Mouse (Mus musculus): ENCODE measurements around the gene Klf2.
A peak's percentile ranks its signal among the peaks of the same experiment; 100 is the strongest.

The Klf2 gene

DNA sequence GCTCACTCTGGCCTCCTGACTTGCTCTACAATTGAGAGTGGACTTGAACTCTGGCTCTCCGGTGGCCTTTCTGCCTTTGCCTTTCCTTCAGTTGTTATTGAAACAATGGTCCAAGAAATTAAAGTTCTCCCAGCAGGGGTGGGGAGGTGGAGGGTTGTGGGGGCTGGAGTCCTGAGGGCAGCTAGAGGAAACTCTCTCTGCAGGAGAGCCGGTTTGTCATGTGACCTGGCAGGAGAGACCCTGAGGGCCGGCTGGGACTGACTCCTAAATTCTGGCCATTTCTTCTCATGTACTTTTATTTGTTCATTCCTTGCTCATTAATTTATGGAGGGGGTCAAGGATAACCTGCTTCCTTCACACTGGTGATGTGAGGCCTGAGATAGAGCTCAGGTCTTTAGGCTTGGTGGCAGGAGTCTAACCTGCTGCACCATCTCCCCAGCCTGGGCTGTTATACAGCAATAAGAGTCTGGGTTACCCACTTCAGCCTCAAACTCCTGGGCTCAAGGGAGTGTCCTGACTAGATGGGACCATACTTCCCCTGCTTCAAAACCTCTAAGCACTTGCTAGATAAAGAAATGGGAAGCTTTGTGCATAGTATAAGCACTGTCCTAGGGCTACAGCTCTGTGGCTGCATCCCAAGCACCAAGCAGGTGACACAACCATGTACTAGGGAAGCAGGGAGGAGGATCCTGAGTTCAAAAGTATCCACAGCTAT, 14.8 kb downstream of the Klf2 start:
- DNase-seq (ENCODE audit: low read depth, low spot score), result no peak

DNA sequence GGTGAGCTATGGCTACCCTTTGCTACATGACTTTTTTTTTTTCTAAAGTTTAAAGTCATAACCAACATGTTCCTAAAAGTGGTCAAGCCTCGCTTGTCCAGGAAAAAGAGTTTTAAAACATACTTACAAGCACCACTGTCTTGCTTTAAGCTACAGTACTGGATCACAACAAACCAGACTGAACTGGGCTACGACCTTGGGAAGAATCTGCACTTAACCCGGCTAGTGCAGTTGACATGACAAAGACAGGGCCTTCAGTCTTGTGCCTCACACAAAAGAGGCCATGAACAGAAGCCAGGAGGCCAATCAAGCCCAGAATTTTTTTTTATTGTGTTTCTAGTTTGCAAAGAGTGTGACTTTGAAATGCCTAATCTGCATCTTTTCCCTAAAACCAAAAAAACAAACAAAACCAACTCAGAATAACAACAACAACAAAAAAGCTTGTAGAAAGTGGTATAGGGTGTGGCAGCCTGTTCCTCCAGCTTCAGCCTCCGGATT, 15.4 kb downstream of the Klf2 start:
- DNase-seq (ENCODE audit: low read depth, low spot score), result peak; percentile 80

- DNase-seq (ENCODE audit: low read depth, low spot score), result no peak
These were observed 17.4 kb downstream of the Klf2 start for GRCm38 (mm10) chr8:72336273-72336672.

DNA sequence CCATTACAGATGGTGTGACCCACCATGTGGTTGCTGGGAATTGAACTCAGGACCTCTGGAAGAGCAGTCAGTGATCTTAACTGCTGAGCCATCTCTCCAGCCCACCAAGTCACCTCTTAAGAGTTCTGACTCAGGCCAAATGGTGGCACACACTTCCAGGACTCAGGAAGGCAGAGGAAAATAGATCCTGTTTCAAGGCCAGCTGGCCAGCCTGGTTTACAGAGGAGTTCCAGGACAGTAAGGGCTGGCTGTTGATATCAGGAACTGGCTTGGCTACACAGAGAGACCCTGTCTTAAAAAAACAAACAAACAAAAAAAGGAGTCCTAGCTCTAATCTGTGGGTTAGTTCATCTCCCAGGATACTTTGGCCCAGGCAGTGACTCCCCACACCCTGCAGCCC, 18.2 kb downstream of the Klf2 start:
- no peak for DNase-seq (ENCODE audit: low read depth, low spot score)

DNA sequence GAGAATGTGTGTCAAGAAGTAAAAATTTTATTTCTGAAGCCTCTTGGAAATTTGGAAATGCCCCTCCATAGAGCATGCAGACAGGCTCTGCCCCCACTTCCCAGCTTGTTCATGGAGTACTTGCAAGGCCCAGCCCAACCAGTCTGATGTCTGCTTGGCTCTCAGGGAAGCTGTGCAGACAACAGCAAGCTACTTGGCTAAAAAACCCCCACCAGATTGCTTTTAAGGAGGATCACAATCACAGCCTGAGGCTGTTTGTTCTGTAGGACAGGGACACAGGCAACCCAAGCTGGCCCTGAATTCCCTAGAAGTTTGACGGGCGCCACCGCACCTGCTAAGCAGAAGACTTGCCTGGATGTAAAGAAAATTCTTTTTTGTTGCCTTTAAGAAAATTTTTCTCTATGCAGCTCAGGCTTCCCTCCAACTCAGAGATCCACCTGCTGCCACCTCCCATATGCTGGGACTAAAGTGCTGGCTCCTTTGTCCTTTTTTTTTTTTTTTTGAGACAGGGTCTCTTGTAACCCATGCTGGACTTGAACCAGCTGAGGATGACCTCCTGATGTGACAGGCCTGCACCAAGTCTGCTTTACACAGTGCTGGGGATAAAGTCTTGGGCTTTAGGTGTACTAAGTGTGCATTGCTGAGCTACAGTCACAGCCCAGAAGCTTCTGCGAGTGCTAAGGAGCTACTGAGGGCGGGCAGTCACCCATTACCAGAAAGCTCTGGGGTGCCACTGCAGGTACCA, 23.9 kb downstream of the Klf2 start:
- DNase-seq (ENCODE audit: low read depth, low spot score), result no peak

GRCm38 (mm10) chr8:72343725-72344124, 24.9 kb downstream of the Klf2 start:
- no peak for DNase-seq (ENCODE audit: low read depth, low spot score)

DNA sequence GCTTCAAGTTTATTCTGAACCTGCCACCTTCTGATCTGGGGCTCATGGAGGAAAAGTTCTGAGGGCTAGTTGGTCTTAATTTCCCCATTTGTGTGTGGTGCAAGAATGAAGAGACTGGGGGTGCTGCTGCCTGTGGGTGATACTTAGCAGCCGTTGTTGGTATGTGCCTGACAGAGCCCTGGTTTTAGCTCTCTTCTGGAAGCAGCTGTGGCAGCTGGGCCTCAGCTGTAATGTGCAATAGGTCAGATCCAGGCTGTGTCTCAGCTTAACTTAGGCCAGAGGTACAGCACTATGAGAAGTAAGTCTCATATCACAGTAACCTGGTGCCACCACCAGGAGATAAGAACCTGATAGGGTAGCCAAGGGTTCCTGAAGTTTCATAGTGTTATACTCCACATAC, 28.7 kb downstream of the Klf2 start:
- no peak for DNase-seq (ENCODE audit: low read depth, low spot score)

DNA sequence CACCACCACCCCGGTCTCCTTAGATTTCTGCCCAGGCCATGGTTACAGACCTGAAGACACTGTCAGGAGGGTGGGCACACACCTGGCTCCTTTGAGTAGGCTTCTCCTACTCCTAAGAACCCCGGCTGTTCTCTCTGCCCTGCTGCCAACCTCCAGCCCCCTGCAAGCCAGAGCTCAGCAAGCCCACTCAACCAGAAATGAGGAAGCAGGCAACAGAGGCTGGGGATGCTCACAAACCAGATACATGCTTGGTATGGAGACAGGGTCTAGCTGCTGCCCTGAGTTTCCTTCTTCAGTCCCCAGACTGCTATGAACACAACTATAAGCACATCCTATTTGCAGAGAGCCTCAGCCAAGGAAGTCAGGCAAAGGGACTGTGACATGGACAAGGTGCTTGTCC, 29.3 kb downstream of the Klf2 start:
- no peak for DNase-seq (ENCODE audit: low read depth, low spot score)

GRCm38 (mm10) chr8:72348956-72349355, 30.1 kb downstream of the Klf2 start:
- DNase-seq (ENCODE audit: low read depth, low spot score), result no peak

- DNase-seq (ENCODE audit: low read depth, low spot score), result no peak
These were observed 31.0 kb downstream of the Klf2 start for GRCm38 (mm10) chr8:72349838-72350237.

DNA sequence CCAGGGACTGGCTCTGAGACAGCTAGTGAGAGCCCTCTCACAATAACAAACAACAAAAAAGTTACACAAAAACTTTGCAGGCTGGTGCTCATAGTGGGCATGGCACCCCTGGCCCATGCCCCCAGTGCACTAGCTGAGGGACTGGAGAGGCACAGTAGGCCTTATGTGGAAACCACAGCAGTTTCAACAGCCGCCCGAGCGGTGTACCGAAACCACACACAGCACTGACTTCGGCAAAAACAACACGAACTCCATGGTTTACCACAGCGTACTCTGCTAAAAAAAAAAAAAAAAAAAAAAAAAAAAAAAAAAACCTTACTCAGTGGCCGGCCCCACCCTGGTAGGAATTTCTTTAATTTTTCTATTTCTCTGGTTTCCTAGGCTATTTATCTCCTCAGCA, 31.9 kb downstream of the Klf2 start:
- DNase-seq (ENCODE audit: low read depth, low spot score), result no peak

DNA sequence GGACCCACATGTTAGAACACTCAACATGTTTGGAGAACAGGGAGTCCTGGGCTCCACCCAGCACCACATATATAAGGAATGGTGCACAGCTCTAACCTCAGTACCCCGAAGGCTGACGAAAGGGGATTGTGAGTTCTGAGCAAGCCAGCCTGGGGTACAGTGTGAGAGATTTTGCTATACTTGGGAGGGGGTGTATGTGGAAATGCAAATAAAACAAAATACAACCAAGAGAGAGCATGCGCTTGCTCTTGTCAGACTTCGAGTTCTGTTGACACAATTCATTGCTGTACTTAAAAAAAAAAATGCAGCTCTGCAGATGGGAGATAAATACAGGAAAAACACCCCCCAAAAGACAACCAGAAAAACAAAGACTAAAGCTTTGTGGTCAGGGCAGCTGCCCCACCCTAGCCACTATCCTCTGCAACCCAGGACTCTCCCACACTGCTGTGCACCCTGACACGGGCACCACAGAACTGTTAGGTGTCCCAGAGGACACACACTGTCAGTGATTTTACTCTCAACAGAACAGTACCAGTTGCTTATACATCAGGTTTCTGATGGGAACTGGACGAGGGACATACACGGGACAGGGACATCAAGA, 32.7 kb downstream of the Klf2 start:
- DNase-seq (ENCODE audit: low read depth, low spot score), result no peak

DNA sequence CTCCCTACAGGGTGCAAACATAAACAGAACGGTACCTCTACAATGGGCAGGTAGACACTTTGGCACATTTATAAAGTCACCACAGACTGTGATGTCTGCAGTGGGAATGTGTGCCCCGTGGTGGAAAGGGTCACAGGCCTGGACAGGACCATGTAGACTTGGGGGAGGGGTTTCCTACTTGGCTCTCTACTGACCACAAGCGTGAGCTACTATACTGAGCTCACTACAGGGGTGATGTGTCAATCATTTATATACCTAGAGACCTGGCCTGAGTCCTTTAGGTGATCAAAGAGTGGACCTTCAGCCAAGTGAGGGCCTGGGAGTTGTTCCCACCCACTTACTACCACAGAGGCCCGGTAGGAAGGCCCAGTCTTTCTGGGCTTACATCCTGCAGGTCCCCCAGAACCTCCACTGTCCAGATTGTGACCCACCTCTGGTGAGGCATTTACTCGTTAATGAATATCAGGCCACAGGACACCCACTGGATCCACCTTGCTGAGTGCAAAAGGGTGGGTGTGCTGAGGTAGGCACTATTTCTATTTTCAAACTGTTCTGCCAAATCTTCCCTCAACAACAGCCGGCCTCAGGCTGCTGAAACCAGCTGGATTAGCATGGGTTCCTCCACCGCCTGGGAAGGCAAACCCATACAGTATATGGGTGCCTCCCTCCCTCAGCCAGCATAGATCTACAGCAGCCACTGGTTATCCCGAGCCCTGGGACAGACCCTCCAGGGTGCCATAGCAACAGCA, 34.3 kb downstream of the Klf2 start:
- DNase-seq (ENCODE audit: low read depth, low spot score), result no peak

GRCm38 (mm10) chr8:72353700-72354045, 34.8 kb downstream of the Klf2 start:
- DNase-seq (ENCODE audit: low read depth, low spot score), result no peak

- no peak for DNase-seq (ENCODE audit: low read depth, low spot score)
These were observed 35.4 kb downstream of the Klf2 start for GRCm38 (mm10) chr8:72354272-72354671.

DNA sequence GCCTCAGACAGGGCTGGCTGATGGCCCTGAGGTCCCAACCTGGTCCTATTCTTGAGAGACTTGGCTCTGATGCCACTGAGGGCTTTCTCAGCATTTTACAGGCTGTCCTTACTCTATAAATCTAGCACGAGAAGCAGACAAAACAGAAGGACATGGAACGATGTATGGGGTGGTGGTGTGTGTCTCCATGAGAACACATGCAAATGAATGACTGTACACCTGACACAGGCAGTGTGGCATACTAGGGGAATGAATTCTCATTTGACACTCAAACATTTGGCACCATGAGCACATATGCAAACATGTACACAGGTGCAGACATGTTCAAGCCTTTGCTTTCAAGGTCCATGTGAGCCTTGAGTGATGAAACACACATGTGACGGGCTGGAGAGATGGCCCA, 37.8 kb downstream of the Klf2 start:
- no peak for DNase-seq (ENCODE audit: low read depth, low spot score)

GRCm38 (mm10) chr8:72360162-72360561, 41.3 kb downstream of the Klf2 start:
- no peak for DNase-seq (ENCODE audit: low read depth, low spot score)

DNA sequence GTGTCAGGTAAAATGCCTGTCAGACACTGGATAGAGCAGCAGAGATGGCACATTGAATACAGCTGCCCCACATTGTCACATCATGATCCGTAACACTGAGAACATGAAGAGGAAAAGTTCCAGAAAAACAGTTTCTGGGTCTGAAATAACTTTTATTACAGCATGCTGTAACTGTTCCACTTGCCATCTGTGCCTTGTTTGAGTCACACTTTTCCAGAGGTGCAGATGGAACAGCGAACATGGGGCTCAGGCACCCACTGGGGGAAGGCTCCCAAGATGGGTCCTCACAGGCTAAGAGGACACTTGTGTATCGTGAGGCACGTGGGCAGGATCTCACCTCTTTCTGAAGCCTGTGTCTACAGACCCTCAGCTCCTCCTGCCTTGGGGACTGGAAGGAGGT, 43.9 kb downstream of the Klf2 start:
- DNase-seq (ENCODE audit: low read depth, low spot score), result no peak

GRCm38 (mm10) chr8:72363457-72363856, 44.6 kb downstream of the Klf2 start:
- no peak for DNase-seq (ENCODE audit: low read depth, low spot score)

DNA sequence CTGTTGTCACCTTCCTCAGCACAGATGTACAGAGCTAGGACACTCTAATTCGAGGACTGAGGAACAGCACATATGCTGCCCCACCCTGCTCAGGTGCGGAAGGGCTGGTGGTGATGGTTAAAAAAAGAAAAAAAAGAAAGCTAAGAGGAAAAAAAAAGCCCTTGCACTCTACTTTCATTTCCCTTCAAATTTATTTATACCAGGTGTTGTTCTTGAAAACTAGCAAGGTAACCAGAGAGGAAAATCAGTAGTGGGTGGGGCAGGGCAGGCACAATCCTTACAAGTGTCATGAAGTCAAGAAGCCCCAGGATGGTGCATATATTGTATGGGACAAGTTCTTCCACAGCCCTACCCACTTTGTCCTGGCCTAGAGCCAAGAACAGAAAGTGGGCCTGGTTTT, 46.2 kb downstream of the Klf2 start:
- DNase-seq (ENCODE audit: low read depth, low spot score), result no peak

- DNase-seq (ENCODE audit: low read depth, low spot score), result peak; percentile 42
These were observed 47.0 kb downstream of the Klf2 start for GRCm38 (mm10) chr8:72365826-72366225.

- DNase-seq (ENCODE audit: low read depth, low spot score), result no peak
These were observed 47.6 kb downstream of the Klf2 start for GRCm38 (mm10) chr8:72366435-72366834.
